Mouse (Mus musculus) stomach, embryonic 14.5 days (tissue): ENCODE measurements around the gene Acoxl. TPM values are rescaled to one million over a fixed set of nuclear protein-coding genes. Genes with fewer than 3 reads are reported as not detected.

Experiments
- ATAC-seq: fragments of 200-750 bp; cut with Nextera tagmentation; 2 replicates; pipeline ENCODE4 v1.8.0; 2017; ENCODE audit warnings: low read depth, moderate TSS enrichment; ENCODE audit not compliant: insufficient number of reproducible peaks, insufficient read depth, low FRiP score
- H3K27ac ChIP-seq: fragments of 300-500 bp; sonication (generic); 2 replicates; pipeline ENCODE4 v1.5.1; 2014; ENCODE audit warnings: mild to moderate bottlenecking, low read length, moderate library complexity, mixed read lengths
- H3K27me3 ChIP-seq: fragments of 300-500 bp; sonication (generic); 2 replicates; pipeline ENCODE4 v1.6.1; 2014; ENCODE audit warnings: low read length, control low read depth, mixed read lengths; ENCODE audit not compliant: control insufficient read depth, insufficient read depth
- H3K36me3 ChIP-seq: fragments of 300-500 bp; sonication (generic); 2 replicates; pipeline ENCODE4 v1.6.1; 2014; ENCODE audit warnings: mild to moderate bottlenecking, control low read depth, low read length, moderate library complexity, mixed read lengths; ENCODE audit not compliant: control insufficient read depth, insufficient read depth
- H3K4me1 ChIP-seq: fragments of 300-500 bp; sonication (generic); 2 replicates; pipeline ENCODE4 v1.6.1; 2014; ENCODE audit warnings: low read length, control low read depth, mixed read lengths; ENCODE audit not compliant: control insufficient read depth, insufficient read depth
- H3K4me2 ChIP-seq: fragments of 300-500 bp; sonication (generic); replicated peaks from 2 replicates; pipeline ENCODE4 v1.6.1; 2014; ENCODE audit warnings: low read depth, low read length, control low read depth
- H3K4me3 ChIP-seq: fragments of 300-500 bp; sonication (generic); 2 replicates; pipeline ENCODE4 v1.5.1; 2014; ENCODE audit warnings: low read depth, low read length, control low read depth
- H3K9ac ChIP-seq: fragments of 300-500 bp; sonication (generic); replicated peaks from 2 replicates; pipeline ENCODE4 v1.6.1; 2014; ENCODE audit warnings: low read depth, mild to moderate bottlenecking, control low read depth, low read length, moderate library complexity, mixed read lengths
- H3K9me3 ChIP-seq: fragments of 300-500 bp; sonication (generic); 2 replicates; pipeline ENCODE4 v1.6.1; 2016; ENCODE audit warnings: low read depth, low read length, control low read depth; ENCODE audit not compliant: control insufficient read depth
- whole genome bisulfite sequencing: fragments of 180-500 bp; shearing (Covaris S2); extraction: QIAGEN DNeasy Blood & Tissue Kit; methylation state at CpG from one replicate; pipeline ENCODE4 v1.1.7; 2014; 5-methylcytosine and 5-hydroxymethylcytosine counted together
- polyA plus RNA-seq: library from polyadenylated mRNA; unstranded; fragments of >200 nt; fragmentation: Nextera tagmentation; extraction: Ambion mirVana; gene quantifications from 2 replicates; pipeline ENCODE4 v1.2.1, GENCODE M21; 2014

Gene Acoxl
- polyA plus RNA-seq, 1 experiment from 2014 or later, result 0.16 TPM

DNA sequence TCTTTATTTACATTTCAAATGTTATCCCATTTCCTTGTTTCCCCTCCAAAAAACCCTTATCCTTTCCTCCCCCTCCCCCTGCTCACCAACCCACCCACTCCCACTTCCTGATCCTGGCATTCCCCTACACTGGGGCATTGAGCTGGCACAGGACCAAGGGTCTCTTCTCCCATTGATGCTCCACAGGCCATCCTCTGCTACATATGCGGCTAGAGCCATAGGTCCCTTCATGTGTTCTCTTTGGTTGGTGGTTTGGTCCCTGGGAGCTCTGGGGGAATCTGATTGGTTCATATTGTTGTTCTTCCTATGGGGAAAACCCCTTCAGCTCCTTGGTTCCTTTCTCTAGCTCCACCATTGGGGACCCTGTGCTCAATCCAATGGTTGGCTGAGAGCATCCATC lies 145.3 kb downstream of the Acoxl start:
- no peaks in the 10 kb centered on the region for H3K4me1 ChIP-seq

GRCm38 (mm10) chr2:127987706-127988105 lies 149.0 kb downstream of the Acoxl start:
- Histone ChIP-seq H3K4me2 (no peak overlapping the region), H3K4me1 (no peaks in the 10 kb centered on the region; the same call in 1 of the 2 replicates), H3K27ac (no peak overlapping the region), H3K36me3 (no peaks in the 10 kb centered on the region), H3K27me3 (no peaks in the 10 kb centered on the region), H3K9ac (no peak overlapping the region), H3K9me3 (no peaks in the 10 kb centered on the region), H3K4me3 (no peak overlapping the region)
- 19% methylated on average over 4 of the region's 4 CpGs for WGBS
- ATAC-seq, result no peak

More for the DNA sequence above, 145.3 kb downstream of the Acoxl start:
- no peak for ATAC-seq
- Histone ChIP-seq H3K36me3 (no peaks in the 10 kb centered on the region), H3K27ac (no peak overlapping the region), H3K9ac (no peak overlapping the region), H3K4me2 (no peak overlapping the region), H3K9me3 (no peaks in the 10 kb centered on the region), H3K4me3 (no peak overlapping the region), H3K27me3 (no peaks in the 10 kb centered on the region)
- 85% methylated on average over 1 of the region's 1 CpGs for WGBS

- no peak overlapping the region for H3K4me2 ChIP-seq
- no peak overlapping the region for H3K27ac ChIP-seq
- H3K9me3 ChIP-seq, result no peaks in the 10 kb centered on the region
- no peak overlapping the region for H3K4me3 ChIP-seq
- H3K36me3 ChIP-seq, result no peaks in the 10 kb centered on the region
- H3K9ac ChIP-seq, result no peak overlapping the region
- H3K4me1 ChIP-seq, result no peaks in the 10 kb centered on the region; the same call in 1 of the 2 replicates
- no peaks in the 10 kb centered on the region for H3K27me3 ChIP-seq
- WGBS, result 31% methylated on average over 6 of the region's 6 CpGs
- no peak for ATAC-seq
Measured at GRCm38 (mm10) chr2:127990856-127991479, 152.3 kb downstream of the Acoxl start.

DNA sequence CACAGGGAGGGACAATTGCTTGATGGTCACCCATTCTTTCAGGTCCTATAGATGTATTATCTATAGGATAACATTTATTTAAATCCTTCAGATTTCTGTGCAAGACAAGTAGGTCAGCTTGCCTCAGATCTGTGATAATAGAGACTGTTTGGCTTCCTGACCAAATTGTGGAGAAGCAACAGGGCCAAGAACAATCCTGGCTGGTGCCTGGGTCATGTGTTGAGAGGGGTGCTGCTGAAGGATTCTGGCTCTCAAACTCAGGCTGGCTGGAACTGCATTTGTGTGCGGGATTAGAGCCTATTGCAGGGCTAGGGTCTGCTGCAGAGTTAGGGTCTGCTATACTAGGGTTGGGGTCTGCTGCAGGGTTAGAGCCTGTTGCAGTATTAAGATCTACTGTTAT lies 153.0 kb downstream of the Acoxl start:
- Histone ChIP-seq H3K27me3 (no peaks in the 10 kb centered on the region), H3K27ac (no peak overlapping the region), H3K4me1 (no peaks in the 10 kb centered on the region; the same call in 1 of the 2 replicates), H3K9me3 (no peaks in the 10 kb centered on the region), H3K9ac (no peak overlapping the region), H3K4me2 (no peak overlapping the region), H3K36me3 (no peaks in the 10 kb centered on the region), H3K4me3 (no peak overlapping the region)
- 88% methylated on average over 1 of the region's 1 CpGs for WGBS
- ATAC-seq, result no peak

GRCm38 (mm10) chr2:128008662-128009423 lies 170.2 kb downstream of the Acoxl start:
- no peaks in the 10 kb centered on the region for H3K27me3 ChIP-seq
- no peak overlapping the region for H3K4me2 ChIP-seq
- ATAC-seq, result no peak
- no peaks in the 10 kb centered on the region for H3K36me3 ChIP-seq
- H3K9ac ChIP-seq, result no peak overlapping the region
- H3K4me1 ChIP-seq, result no peaks in the 10 kb centered on the region
- H3K27ac ChIP-seq, result no peak overlapping the region
- 81% methylated on average over 17 of the region's 17 CpGs for WGBS
- no peaks in the 10 kb centered on the region for H3K9me3 ChIP-seq
- H3K4me3 ChIP-seq, result no peak overlapping the region

DNA sequence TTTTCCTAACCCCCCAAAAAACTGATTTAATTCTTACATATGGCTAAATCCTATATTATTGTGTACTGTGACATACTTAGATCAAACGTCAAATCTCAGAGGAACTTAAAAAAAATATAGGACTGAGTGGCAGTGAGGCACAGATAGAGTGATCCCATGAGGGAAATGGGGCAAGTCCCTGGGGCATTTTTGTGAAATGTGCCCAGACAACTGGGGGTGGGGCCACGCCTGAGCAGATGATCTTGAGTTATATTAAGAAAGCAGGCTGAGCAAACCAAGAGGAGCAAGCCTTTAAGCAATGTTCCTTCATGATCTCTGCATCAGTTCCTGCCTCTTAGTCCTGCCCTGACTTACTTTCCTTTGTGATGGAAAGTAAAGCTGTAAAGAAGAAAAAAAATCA lies 175.9 kb downstream of the Acoxl start:
- H3K4me3 ChIP-seq, result no peak overlapping the region
- no peaks in the 10 kb centered on the region for H3K4me1 ChIP-seq
- 68% methylated on average over 2 of the region's 2 CpGs for WGBS
- no peak overlapping the region for H3K4me2 ChIP-seq
- H3K9ac ChIP-seq, result no peak overlapping the region
- no peaks in the 10 kb centered on the region for H3K9me3 ChIP-seq
- no peaks in the 10 kb centered on the region for H3K36me3 ChIP-seq
- H3K27ac ChIP-seq, result no peak overlapping the region
- no peaks in the 10 kb centered on the region for H3K27me3 ChIP-seq
- ATAC-seq, result no peak

DNA sequence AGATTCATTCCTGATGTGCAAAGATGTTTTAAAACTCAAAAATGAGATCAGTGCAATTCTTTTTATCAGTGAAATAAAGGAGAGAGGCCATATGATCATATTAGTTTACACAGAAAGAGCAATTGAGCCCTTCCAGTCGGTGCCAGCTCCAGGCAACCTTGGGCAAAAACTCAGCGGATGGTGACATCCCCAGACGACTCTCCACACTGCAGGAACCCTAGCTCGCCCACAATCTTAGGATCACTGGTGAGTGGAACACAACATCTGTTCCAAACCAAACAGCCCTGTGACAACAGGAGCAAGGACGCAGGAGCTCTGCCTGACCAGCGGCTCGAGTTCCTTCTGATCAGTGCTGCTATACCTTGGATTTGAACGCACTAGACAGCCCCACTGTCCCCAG lies 176.9 kb downstream of the Acoxl start:
- Histone ChIP-seq H3K36me3 (no peaks in the 10 kb centered on the region), H3K4me2 (no peak overlapping the region), H3K27ac (no peak overlapping the region), H3K9me3 (no peaks in the 10 kb centered on the region), H3K9ac (no peak overlapping the region), H3K27me3 (no peaks in the 10 kb centered on the region), H3K4me3 (no peak overlapping the region), H3K4me1 (no peaks in the 10 kb centered on the region)
- ATAC-seq, result no peak
- 81% methylated on average over 8 of the region's 8 CpGs for WGBS

GRCm38 (mm10) chr2:128020039-128020907 lies 181.6 kb downstream of the Acoxl start:
- Histone ChIP-seq H3K9ac (no peak overlapping the region), H3K4me3 (no peak overlapping the region), H3K9me3 (no peaks in the 10 kb centered on the region), H3K27me3 (no peaks in the 10 kb centered on the region), H3K4me2 (no peak overlapping the region), H3K36me3 (no peaks in the 10 kb centered on the region), H3K4me1 (no peaks in the 10 kb centered on the region), H3K27ac (no peak overlapping the region)
- no peak for ATAC-seq
- WGBS, result 44% methylated on average over 7 of the region's 7 CpGs
